Mouse (Mus musculus) heart, adult 18-20 months (tissue): ENCODE measurements at regions not wholly inside any gene's neighbourhood (a gene's known extent, or its start where the extent isn't known, plus 50 kb on each side); places are given as distances from the start of the nearest gene placed in this dataset.

Experiments
- DNase-seq, 2 experiments: peaks; one replicate each; pipeline ENCODE4 v3.0.0; 2021 to 2022; ENCODE audit warnings: mixed read lengths in 1 of 2

GRCm38 (mm10) chr8:87199461-87200131, 272.8 kb downstream of the Cbln1 start:
- no peak for DNase-seq

- no peak for DNase-seq
Observed at GRCm38 (mm10) chr8:87197867-87198536, 274.4 kb downstream of the Cbln1 start.

GRCm38 (mm10) chr8:87197000-87197399, 275.4 kb downstream of the Cbln1 start:
- DNase-seq = no peak

- DNase-seq = no peak
Observed at GRCm38 (mm10) chr8:87196050-87196449, 276.4 kb downstream of the Cbln1 start.

- DNase-seq = no peak
Observed at GRCm38 (mm10) chr8:87189791-87190385, 282.5 kb downstream of the Cbln1 start.

- DNase-seq = no peak
Observed at GRCm38 (mm10) chr8:87182888-87183287, 289.5 kb downstream of the Cbln1 start.

- no peak for DNase-seq
Observed at GRCm38 (mm10) chr8:87178561-87178960, 293.5 kb upstream of the N4bp1 start.

- DNase-seq = no peak
Observed at GRCm38 (mm10) chr8:87177620-87178019, 292.6 kb upstream of the N4bp1 start.

GRCm38 (mm10) chr8:87175097-87175496, 290.0 kb upstream of the N4bp1 start:
- no peak for DNase-seq

GRCm38 (mm10) chr8:87173720-87174119, 288.7 kb upstream of the N4bp1 start:
- DNase-seq = no peak

- DNase-seq = no peak
Observed at GRCm38 (mm10) chr8:87166771-87167170, 281.7 kb upstream of the N4bp1 start.

- DNase-seq = no peak
Observed at GRCm38 (mm10) chr8:87160416-87160815, 275.4 kb upstream of the N4bp1 start.

- DNase-seq = no peak
Observed at GRCm38 (mm10) chr8:87158322-87158721, 273.3 kb upstream of the N4bp1 start.

GRCm38 (mm10) chr8:87155819-87156425, 270.9 kb upstream of the N4bp1 start:
- no peak for DNase-seq

GRCm38 (mm10) chr8:87152068-87152915, 267.2 kb upstream of the N4bp1 start:
- DNase-seq = no peak

- no peak for DNase-seq
Observed at GRCm38 (mm10) chr8:87148853-87149252, 263.8 kb upstream of the N4bp1 start.

GRCm38 (mm10) chr8:87147704-87148103, 262.6 kb upstream of the N4bp1 start:
- DNase-seq = no peak

GRCm38 (mm10) chr8:87137412-87137811, 252.4 kb upstream of the N4bp1 start:
- no peak for DNase-seq

GRCm38 (mm10) chr8:87131716-87132115, 246.7 kb upstream of the N4bp1 start:
- no peak for DNase-seq

- peak; percentile 58 to 81 for DNase-seq
Observed at GRCm38 (mm10) chr8:87130691-87131090, 245.6 kb upstream of the N4bp1 start.

- no peak for DNase-seq
Observed at GRCm38 (mm10) chr8:87128593-87128992, 243.5 kb upstream of the N4bp1 start.

- DNase-seq = no peak
Observed at GRCm38 (mm10) chr8:87116190-87116765, 231.2 kb upstream of the N4bp1 start.
